Mouse (Mus musculus) embryonic facial prominence, embryonic 15.5 days (tissue): Measurements from ENCODE around the gene Tspan31. TPM values are rescaled to one million over a fixed set of nuclear protein-coding genes. Genes with fewer than 3 reads are reported as not detected.
A peak's percentile ranks its signal among the peaks of the same experiment; 100 is the strongest.

Source experiments
- ATAC-seq: fragments of 200-750 bp; cut with Nextera tagmentation; 2 replicates; pipeline ENCODE4 v1.8.0; 2017; ENCODE audit warnings: low read depth, moderate TSS enrichment; ENCODE audit not compliant: insufficient number of reproducible peaks, low FRiP score, low TSS enrichment
- H3K27ac ChIP-seq: fragments of 300-500 bp; sonication (generic); replicated peaks from 2 replicates; pipeline ENCODE4 v1.5.1; 2015; ENCODE audit warnings: mild to moderate bottlenecking, inconsistent platforms
- H3K27me3 ChIP-seq: fragments of 300-500 bp; sonication (generic); 2 replicates; pipeline ENCODE4 v1.6.1; 2015; ENCODE audit warnings: inconsistent platforms
- H3K36me3 ChIP-seq: fragments of 300-500 bp; sonication (generic); 2 replicates; pipeline ENCODE4 v1.6.1; 2015; ENCODE audit warnings: mild to moderate bottlenecking, inconsistent platforms
- H3K4me1 ChIP-seq: fragments of 300-500 bp; sonication (generic); 2 replicates; pipeline ENCODE4 v1.6.1; 2015; ENCODE audit warnings: inconsistent platforms
- H3K4me2 ChIP-seq: fragments of 300-500 bp; sonication (generic); replicated peaks from 2 replicates; pipeline ENCODE4 v1.6.1; 2015; ENCODE audit warnings: mild to moderate bottlenecking, inconsistent platforms
- H3K4me3 ChIP-seq: fragments of 300-500 bp; sonication (generic); replicated peaks from 2 replicates; pipeline ENCODE4 v1.5.1; 2015; ENCODE audit warnings: mild to moderate bottlenecking, inconsistent platforms
- H3K9ac ChIP-seq: fragments of 300-500 bp; sonication (generic); 2 replicates; pipeline ENCODE4 v1.6.1; 2015; ENCODE audit warnings: inconsistent platforms
- H3K9me3 ChIP-seq: fragments of 300-500 bp; sonication (generic); replicated peaks from 2 replicates; pipeline ENCODE4 v1.6.1; 2016; ENCODE audit warnings: inconsistent platforms
- WGBS: fragments of 180-500 bp; shearing (Covaris S2); methylation state at CpG from one replicate; pipeline ENCODE4 v1.1.7; 2015; 5-methylcytosine and 5-hydroxymethylcytosine counted together
- polyA plus RNA-seq: library from polyadenylated mRNA; unstranded; fragments of >200 nt; fragmentation: Nextera tagmentation; extraction: Ambion mirVana; gene quantifications from 2 replicates; pipeline ENCODE4 v1.2.1, GENCODE M21; 2015

Gene Tspan31
- polyA plus RNA-seq, 1 experiment from 2014 or later, result 177 TPM

GRCm38 (mm10) chr10:127099868-127100267 lies 29.8 kb upstream of the Tspan31 start:
- Histone ChIP-seq H3K9ac (no peak overlapping the region), H3K4me2 (no peak overlapping the region), H3K4me1 (peaks cover under 1% of the 10 kb centered on the region; the same call in 1 of the 2 replicates), H3K27ac (no peak overlapping the region), H3K27me3 (no peaks in the 10 kb centered on the region), H3K4me3 (no peak overlapping the region), H3K36me3 (peaks cover 49% of the 10 kb centered on the region), H3K9me3 (no peaks in the 10 kb centered on the region)
- no peak for ATAC-seq
- 92% methylated on average over 15 of the region's 15 CpGs for WGBS

DNA sequence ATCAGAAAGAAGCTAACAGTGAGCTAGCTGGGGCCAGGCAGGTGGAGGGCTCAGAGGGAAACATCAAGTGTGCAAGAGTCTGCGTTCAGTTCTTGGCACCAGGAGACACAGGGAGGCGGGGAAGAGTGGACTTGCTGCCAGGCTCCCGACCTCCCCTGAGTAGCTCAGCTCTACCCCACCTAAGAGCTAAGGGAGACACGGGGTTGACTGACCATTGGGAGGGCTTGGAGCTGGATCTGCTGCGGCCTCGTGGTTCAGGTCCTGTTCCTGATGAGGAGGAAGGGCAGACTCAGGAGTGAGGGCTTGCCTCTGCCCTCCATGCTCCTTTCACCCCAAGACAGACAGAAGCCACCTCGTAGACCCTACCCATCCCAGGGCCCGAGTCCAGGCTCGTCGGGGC lies 29.1 kb upstream of the Tspan31 start:
- no peak overlapping the region for H3K4me3 ChIP-seq
- H3K9ac ChIP-seq, result no peak overlapping the region
- 88% methylated on average over 10 of the region's 10 CpGs for WGBS
- H3K4me2 ChIP-seq, result no peak overlapping the region
- peaks cover 49% of the 10 kb centered on the region for H3K36me3 ChIP-seq
- no peak overlapping the region for H3K27ac ChIP-seq
- H3K9me3 ChIP-seq, result no peaks in the 10 kb centered on the region
- no peak for ATAC-seq
- H3K27me3 ChIP-seq, result no peaks in the 10 kb centered on the region
- H3K4me1 ChIP-seq, result peaks cover 6% of the 10 kb centered on the region; the same call in 1 of the 2 replicates

- Histone ChIP-seq H3K27me3 (no peaks in the 10 kb centered on the region), H3K9me3 (no peaks in the 10 kb centered on the region), H3K4me2 (no peak overlapping the region), H3K4me3 (no peak overlapping the region), H3K27ac (no peak overlapping the region), H3K4me1 (peaks cover 9% of the 10 kb centered on the region; the same call in 1 of the 2 replicates), H3K36me3 (peaks cover 49% of the 10 kb centered on the region), H3K9ac (no peak overlapping the region)
- 79% methylated on average over 20 of the region's 20 CpGs for WGBS
- ATAC-seq, result no peak
These were observed 28.4 kb upstream of the Tspan31 start for GRCm38 (mm10) chr10:127098514-127098913.

DNA sequence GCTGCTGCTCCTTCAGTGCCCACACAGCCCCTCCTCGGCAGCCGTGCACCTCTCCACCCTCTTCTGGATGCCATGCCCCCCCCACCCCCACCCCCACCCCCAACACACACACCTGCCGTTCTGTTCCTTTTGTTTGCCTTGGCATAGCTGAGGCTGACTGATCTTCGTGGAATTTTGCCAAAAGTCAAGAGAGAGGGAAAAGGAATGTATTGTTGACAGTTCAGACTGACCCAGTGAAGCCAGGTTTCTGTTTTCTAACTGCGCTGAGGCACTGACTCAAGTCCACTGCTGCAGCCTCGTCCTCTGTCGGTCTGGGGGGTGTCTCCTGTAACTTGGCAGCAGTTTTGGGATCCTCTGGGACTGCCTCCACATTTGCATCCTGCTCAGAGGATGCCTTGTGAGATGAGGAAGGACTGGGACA lies 24.3 kb upstream of the Tspan31 start:
- H3K27me3 ChIP-seq, result peaks cover 36% of the 10 kb centered on the region
- H3K4me1 ChIP-seq, result peaks cover 28% of the 10 kb centered on the region
- no peak overlapping the region for H3K4me3 ChIP-seq
- no peak overlapping the region for H3K4me2 ChIP-seq
- no peak overlapping the region for H3K27ac ChIP-seq
- H3K9me3 ChIP-seq, result no peaks in the 10 kb centered on the region
- 34% methylated on average over 7 of the region's 7 CpGs for WGBS
- ATAC-seq, result no peak
- no peak overlapping the region for H3K9ac ChIP-seq
- peaks cover 43% of the 10 kb centered on the region for H3K36me3 ChIP-seq

DNA sequence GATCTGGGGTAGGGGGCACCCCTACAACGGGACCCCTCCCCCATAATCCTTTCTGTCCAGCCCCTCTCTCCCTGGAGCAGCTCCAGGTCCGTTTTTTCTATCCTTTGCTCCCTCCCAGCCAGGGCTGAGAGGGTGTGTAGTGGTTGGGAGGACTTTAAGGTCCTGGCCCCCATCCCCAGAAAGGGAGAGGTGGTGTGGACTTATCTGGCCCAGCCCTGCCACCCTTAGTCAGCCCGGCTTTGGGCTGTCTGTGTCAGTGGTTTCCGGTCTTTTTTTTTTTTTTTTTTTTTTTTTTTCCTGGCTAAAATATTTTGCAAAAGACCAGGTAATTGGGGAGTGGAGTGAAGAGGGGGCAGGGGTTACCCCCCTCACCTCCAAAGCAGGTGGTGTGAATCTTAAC lies 22.7 kb upstream of the Tspan31 start:
- no peaks in the 10 kb centered on the region for H3K9me3 ChIP-seq
- H3K4me3 ChIP-seq, result no peak overlapping the region
- 36% methylated on average over 4 of the region's 4 CpGs for WGBS
- H3K36me3 ChIP-seq, result peaks cover 26% of the 10 kb centered on the region
- no peak overlapping the region for H3K4me2 ChIP-seq
- ATAC-seq, result no peak
- no peak overlapping the region for H3K27ac ChIP-seq
- H3K27me3 ChIP-seq, result peaks cover 51% of the 10 kb centered on the region
- H3K9ac ChIP-seq, result no peak overlapping the region
- H3K4me1 ChIP-seq, result peaks cover 28% of the 10 kb centered on the region

GRCm38 (mm10) chr10:127091507-127092396 lies 21.7 kb upstream of the Tspan31 start:
- WGBS, result 14% methylated on average over 43 of the region's 51 CpGs
- H3K27ac ChIP-seq, result no peak overlapping the region
- no peaks in the 10 kb centered on the region for H3K9me3 ChIP-seq
- peak; percentile 61 for ATAC-seq
- peak overlapping the region; percentile 62 for H3K4me2 ChIP-seq
- H3K36me3 ChIP-seq, result peaks cover 17% of the 10 kb centered on the region; the same call in 1 of the 2 replicates
- H3K27me3 ChIP-seq, result peaks cover 61% of the 10 kb centered on the region
- peaks cover 28% of the 10 kb centered on the region for H3K4me1 ChIP-seq
- H3K9ac ChIP-seq, result no peak overlapping the region; the same call in 1 of the 2 replicates
- H3K4me3 ChIP-seq, result peak overlapping the region; percentile 36

GRCm38 (mm10) chr10:127090560-127091411 lies 20.7 kb upstream of the Tspan31 start:
- Histone ChIP-seq H3K4me2 (peak overlapping the region; percentile 62), H3K9ac (no peak overlapping the region; the same call in 1 of the 2 replicates), H3K36me3 (peaks cover 8% of the 10 kb centered on the region; the same call in 1 of the 2 replicates), H3K4me1 (peaks cover 28% of the 10 kb centered on the region), H3K4me3 (peak overlapping the region; percentile 36), H3K27ac (no peak overlapping the region), H3K9me3 (no peaks in the 10 kb centered on the region), H3K27me3 (peaks cover 64% of the 10 kb centered on the region)
- WGBS, result 6% methylated on average over 57 of the region's 57 CpGs
- ATAC-seq, result no peak

GRCm38 (mm10) chr10:127085633-127086032 lies 15.6 kb upstream of the Tspan31 start:
- Histone ChIP-seq H3K4me2 (no peak overlapping the region), H3K36me3 (no peaks in the 10 kb centered on the region), H3K4me3 (no peak overlapping the region), H3K9me3 (no peaks in the 10 kb centered on the region), H3K27ac (no peak overlapping the region), H3K9ac (no peak overlapping the region), H3K27me3 (peaks cover 84% of the 10 kb centered on the region), H3K4me1 (peaks cover 19% of the 10 kb centered on the region)
- WGBS, result 70% methylated on average over 6 of the region's 6 CpGs
- ATAC-seq, result no peak

GRCm38 (mm10) chr10:127085052-127085451 lies 15.0 kb upstream of the Tspan31 start:
- 77% methylated on average over 9 of the region's 9 CpGs for WGBS
- no peak for ATAC-seq
- Histone ChIP-seq H3K4me3 (no peak overlapping the region), H3K27me3 (peaks cover 84% of the 10 kb centered on the region), H3K27ac (no peak overlapping the region), H3K9ac (no peak overlapping the region), H3K9me3 (no peaks in the 10 kb centered on the region), H3K36me3 (no peaks in the 10 kb centered on the region), H3K4me2 (no peak overlapping the region), H3K4me1 (peaks cover 22% of the 10 kb centered on the region)

DNA sequence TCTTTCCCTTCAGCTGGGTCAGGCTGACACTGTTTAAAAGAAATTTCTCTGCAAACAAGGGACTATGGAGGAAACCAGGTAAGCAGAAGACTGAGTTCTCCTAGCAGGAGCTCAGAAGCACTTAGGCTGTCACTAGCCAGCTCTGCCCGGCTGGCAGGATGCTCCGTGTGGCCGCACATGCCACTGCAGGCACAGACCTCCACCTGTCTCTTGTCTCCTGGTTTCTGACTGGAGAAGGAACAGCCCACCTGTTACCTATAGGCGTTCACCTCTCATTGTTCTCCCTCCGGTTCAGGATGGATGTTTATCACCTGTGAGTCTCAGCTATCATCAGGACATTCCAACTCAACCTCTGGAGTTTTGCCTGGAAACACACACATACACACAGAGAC lies 13.8 kb upstream of the Tspan31 start:
- no peak for ATAC-seq
- WGBS, result 31% methylated on average over 5 of the region's 5 CpGs
- no peak overlapping the region for H3K4me3 ChIP-seq
- no peak overlapping the region for H3K9ac ChIP-seq
- no peak overlapping the region for H3K27ac ChIP-seq
- H3K36me3 ChIP-seq, result no peaks in the 10 kb centered on the region
- H3K27me3 ChIP-seq, result peaks cover 84% of the 10 kb centered on the region
- peaks cover 34% of the 10 kb centered on the region for H3K4me1 ChIP-seq
- H3K4me2 ChIP-seq, result no peak overlapping the region
- no peaks in the 10 kb centered on the region for H3K9me3 ChIP-seq

- Histone ChIP-seq H3K9me3 (no peaks in the 10 kb centered on the region), H3K9ac (no peak overlapping the region), H3K27ac (no peak overlapping the region), H3K4me2 (no peak overlapping the region), H3K4me1 (peaks cover 37% of the 10 kb centered on the region), H3K36me3 (no peaks in the 10 kb centered on the region), H3K4me3 (no peak overlapping the region), H3K27me3 (peaks cover 83% of the 10 kb centered on the region)
- 30% methylated on average over 8 of the region's 8 CpGs for WGBS
- ATAC-seq, result no peak
These were observed 13.3 kb upstream of the Tspan31 start for GRCm38 (mm10) chr10:127083292-127083914.
